Comparison of ENCODE assay signal across 8 mouse cellular contexts in the genomic region with DNA sequence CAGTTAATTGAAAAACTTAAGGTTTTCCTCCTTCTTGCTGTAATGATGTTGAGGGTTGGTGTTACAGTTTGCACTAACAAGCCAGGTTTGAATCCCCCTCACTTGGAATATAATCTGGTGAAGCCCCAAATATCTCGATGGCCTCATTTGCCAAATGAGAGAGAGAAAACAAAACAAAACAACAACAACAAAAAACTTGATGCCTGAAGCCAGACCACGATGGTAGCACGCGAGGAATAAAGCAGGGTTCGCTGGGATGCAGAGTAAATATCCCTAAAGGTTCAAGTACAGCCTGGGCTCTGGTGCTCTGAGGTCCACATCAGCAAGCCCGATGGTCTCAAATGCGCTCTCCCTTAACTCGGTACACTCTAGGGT. TPM values are rescaled to one million over a fixed set of nuclear protein-coding genes. Genes with fewer than 3 reads are reported as not detected.
DNase-seq lines count a peak whose midpoint lies in the region; ATAC-seq and TF ChIP-seq lines count a peak whose summit lies in the region.

No protein-coding gene starts in this region.

- H3K4me2 ChIP-seq in forebrain, embryonic 16.5 days (ENCODE audit: low read length) = peak overlapping the region; percentile 64
- peak overlapping the region; percentile 89 for H3K4me2 ChIP-seq in liver, postnatal 0 days (ENCODE audit: low read depth, low read length)

- H3K4me3 ChIP-seq in heart, embryonic 10.5 days = peak overlapping the region; percentile 73
- peak overlapping the region; percentile 84 for H3K4me3 ChIP-seq in E14TG2a.4 (replicated peaks; ENCODE audit: low read length)
- peak overlapping the region; percentile 52 for H3K4me3 ChIP-seq in forebrain, embryonic 16.5 days (replicated peaks; ENCODE audit: low read length)
- H3K4me3 ChIP-seq in liver, postnatal 0 days (ENCODE audit: low read depth, low read length) = peak overlapping the region; percentile 62

- no peaks in the 10 kb centered on the region for H3K9me3 ChIP-seq in heart, embryonic 10.5 days
- no peaks in the 10 kb centered on the region for H3K9me3 ChIP-seq in E14TG2a.4 (ENCODE audit: low read length)
- H3K9me3 ChIP-seq in forebrain, embryonic 16.5 days (ENCODE audit: control insufficient read depth, low read length) = no peaks in the 10 kb centered on the region
- H3K9me3 ChIP-seq in liver, postnatal 0 days (ENCODE audit: low read length) = no peaks in the 10 kb centered on the region

- no peak for TF ChIP-seq EP300 in liver, postnatal 0 days (IDR thresholded peaks at IDR 0.05; ENCODE audit: low read depth)

- H3K27me3 ChIP-seq in heart, embryonic 10.5 days (ENCODE audit: insufficient read depth, poor library complexity, severe bottlenecking) = peaks cover 46% of the 10 kb centered on the region
- H3K27me3 ChIP-seq in E14TG2a.4 (ENCODE audit: insufficient read depth, low read length) = peaks cover 49% of the 10 kb centered on the region
- H3K27me3 ChIP-seq in forebrain, embryonic 16.5 days (replicated peaks; ENCODE audit: control insufficient read depth, insufficient read depth, low read length) = peaks cover 12% of the 10 kb centered on the region
- 0 out of 2 replicates have a peak, but pooled peaks cover 5% of the 10 kb centered on the region for H3K27me3 ChIP-seq in liver, postnatal 0 days (ENCODE audit: insufficient read depth, low read length)

- peak overlapping the region; percentile 45 for H3K9ac ChIP-seq in forebrain, embryonic 16.5 days (replicated peaks; ENCODE audit: low read depth, low read length)
- peak overlapping the region; percentile 80 for H3K9ac ChIP-seq in liver, postnatal 0 days (replicated peaks)

- 20% methylated on average over 8 of the region's 8 CpGs for WGBS in heart, embryonic 10.5 days
- WGBS in forebrain, embryonic 16.5 days = 27% methylated on average over 8 of the region's 8 CpGs
- 17% methylated on average over 8 of the region's 8 CpGs for WGBS in liver, postnatal 0 days (ENCODE audit: insufficient replicate concordance)

- no peak for ATAC-seq in forebrain, embryonic 16.5 days
- ATAC-seq in liver, postnatal 0 days = no peak
- ATAC-seq in erythroid progenitor cell, adult 5-6 weeks (replicated peaks; ENCODE audit: low FRiP score, poor library complexity, severe bottlenecking) = no peak

- peak overlapping the region; percentile 83 for H3K27ac ChIP-seq in heart, embryonic 10.5 days
- H3K27ac ChIP-seq in forebrain, embryonic 16.5 days (ENCODE audit: low read length) = no peak overlapping the region
- H3K27ac ChIP-seq in liver, postnatal 0 days (ENCODE audit: low read depth) = 0 out of 2 replicates have a peak overlapping the region, but pooled peaks have one; percentile 34

- H3K36me3 ChIP-seq in heart, embryonic 10.5 days = no peaks in the 10 kb centered on the region
- no peaks in the 10 kb centered on the region for H3K36me3 ChIP-seq in E14TG2a.4 (ENCODE audit: insufficient read depth, low read length)
- H3K36me3 ChIP-seq in forebrain, embryonic 16.5 days (ENCODE audit: control insufficient read depth, insufficient read depth) = no peaks in the 10 kb centered on the region
- H3K36me3 ChIP-seq in liver, postnatal 0 days (replicated peaks; ENCODE audit: insufficient read depth, low read length) = no peaks in the 10 kb centered on the region

- no peak for TF ChIP-seq CTCF in E14TG2a.4 (conservative IDR thresholded peaks at IDR 0.05; ENCODE audit: low read length)
- no peak for TF ChIP-seq CTCF in liver, postnatal 0 days (IDR thresholded peaks at IDR 0.05; ENCODE audit: low read depth)

- no peaks in the 10 kb centered on the region; the same call in 1 of the 2 replicates for H3K4me1 ChIP-seq in heart, embryonic 10.5 days
- H3K4me1 ChIP-seq in E14TG2a.4 (replicated peaks; ENCODE audit: low read depth, low read length) = peaks cover 7% of the 10 kb centered on the region; the same call in 1 of the 2 replicates
- H3K4me1 ChIP-seq in forebrain, embryonic 16.5 days (replicated peaks; ENCODE audit: control insufficient read depth, insufficient read depth, low read length) = peaks cover 7% of the 10 kb centered on the region
- H3K4me1 ChIP-seq in liver, postnatal 0 days (ENCODE audit: insufficient read depth) = peaks cover 12% of the 10 kb centered on the region

- intact Hi-C loops in heart, postnatal 14 days (cut with DNase I) = loop anchor here (5.0 kb wide), 2 partner anchors 42 to 78 kb away; no protein-coding TSS in a partner anchor

- no peak for DNase-seq in heart, embryonic 10.5 days (ENCODE audit: low spot score)
- no peak for DNase-seq in heart, postnatal 14 days
- DNase-seq in liver, postnatal 0 days = no peak
- DNase-seq in Muller cell, postnatal 12 days (ENCODE audit: inconsistent ontology term) = no peak
- no peak for DNase-seq in ovary, postnatal 36 days (ENCODE audit: low spot score)

RNA-seq across cellular contexts. Expression of gene Papss2, which starts 0.5 kb away (rescaled TPM):
- polyA plus RNA-seq in heart, embryonic 10.5 days (2016; fragmentation: Nextera tagmentation; extraction: Ambion mirVana) = 6.6 and 12.2 TPM in 2 replicates
- total RNA-seq in heart, postnatal 14 days (2021) = 10 to 100 TPM; 15.6 to 18.7 TPM
- 0.51 and 1.4 TPM in 2 replicates for polyA plus RNA-seq in forebrain, embryonic 16.5 days (2015; fragmentation: Nextera tagmentation; extraction: Ambion mirVana)
- polyA plus RNA-seq in liver, postnatal 0 days (2015; fragmentation: Nextera tagmentation; extraction: Ambion mirVana) = 29.6 and 35.5 TPM in 2 replicates
- total RNA-seq in erythroid progenitor cell, adult 5-6 weeks (2015; ENCODE audit: low replicate concordance) = 1.4 and 6.3 TPM in 2 replicates
- 1.7 and 3.4 TPM in 2 replicates for total RNA-seq in erythroid progenitor cell, adult 5-6 weeks (2017; ENCODE audit: low replicate concordance)
